Mouse (Mus musculus) lung, adult 2 months (tissue): Measurements from ENCODE around the gene Atp5g3.

Experiments
- CTCF ChIP-seq: fragments of 200-500 bp; IDR thresholded peaks from 2 replicates; pipeline ENCODE4 v1.5.1; 2011; ENCODE audit warnings: mild to moderate bottlenecking, low read length, control low read depth; ENCODE audit not compliant: insufficient read depth
- POLR2A ChIP-seq: fragments of 200-500 bp; IDR thresholded peaks from 2 replicates; pipeline ENCODE4 v1.6.1; 2011; ENCODE audit warnings: low read depth, mild to moderate bottlenecking, control low read depth, low read length, borderline replicate concordance; ENCODE audit errors: extremely low read depth

GRCm38 (mm10) chr2:73903536-73903935 lies 7.6 kb downstream of the Atp5g3 start:
- TF ChIP-seq CTCF (no peak), POLR2A (no peak)
